Mouse (Mus musculus) forebrain, embryonic 15.5 days (tissue): ENCODE data around the gene Vgll4. TPM values are rescaled to one million over a fixed set of nuclear protein-coding genes. Genes with fewer than 3 reads are reported as not detected.

Experiments
- ATAC-seq: fragments of 200-750 bp; cut with Nextera tagmentation; replicated peaks from 2 replicates; pipeline ENCODE4 v1.8.0; 2017; ENCODE audit warnings: mild to moderate bottlenecking, moderate TSS enrichment, moderate library complexity
- H3K27ac ChIP-seq: fragments of 300-500 bp; sonication (generic); replicated peaks from 2 replicates; pipeline ENCODE4 v1.5.1; 2015; ENCODE audit warnings: mild to moderate bottlenecking, inconsistent platforms
- H3K27me3 ChIP-seq: fragments of 300-500 bp; sonication (generic); 2 replicates; pipeline ENCODE4 v1.6.1; 2015; ENCODE audit warnings: inconsistent platforms
- H3K36me3 ChIP-seq: fragments of 300-500 bp; sonication (generic); 2 replicates; pipeline ENCODE4 v1.6.1; 2015; ENCODE audit warnings: mild to moderate bottlenecking, inconsistent platforms
- H3K4me1 ChIP-seq: fragments of 300-500 bp; sonication (generic); 2 replicates; pipeline ENCODE4 v1.6.1; 2015; ENCODE audit warnings: inconsistent platforms
- H3K4me2 ChIP-seq: fragments of 300-500 bp; sonication (generic); replicated peaks from 2 replicates; pipeline ENCODE4 v1.6.1; 2015; ENCODE audit warnings: mild to moderate bottlenecking, inconsistent platforms
- H3K4me3 ChIP-seq: fragments of 300-500 bp; sonication (generic); 2 replicates; pipeline ENCODE4 v1.5.1; 2015; ENCODE audit warnings: mild to moderate bottlenecking, inconsistent platforms
- H3K9ac ChIP-seq: fragments of 300-500 bp; sonication (generic); replicated peaks from 2 replicates; pipeline ENCODE4 v1.6.1; 2015; ENCODE audit warnings: mild to moderate bottlenecking, inconsistent platforms
- H3K9me3 ChIP-seq: fragments of 300-500 bp; sonication (generic); 2 replicates; pipeline ENCODE4 v1.6.1; 2016; ENCODE audit warnings: inconsistent platforms
- WGBS: fragments of 180-500 bp; shearing (Covaris S2); methylation state at CpG from one replicate; pipeline ENCODE4 v1.1.7; 2015; ENCODE audit warnings: mixed read lengths; 5-methylcytosine and 5-hydroxymethylcytosine counted together
- polyA plus RNA-seq: library from polyadenylated mRNA; unstranded; fragments of >200 nt; fragmentation: Nextera tagmentation; extraction: Ambion mirVana; gene quantifications from 2 replicates; pipeline ENCODE4 v1.2.1, GENCODE M21; 2015

Vgll4 gene
- polyA plus RNA-seq, 1 experiment from 2014 or later: 83.1 TPM

DNA sequence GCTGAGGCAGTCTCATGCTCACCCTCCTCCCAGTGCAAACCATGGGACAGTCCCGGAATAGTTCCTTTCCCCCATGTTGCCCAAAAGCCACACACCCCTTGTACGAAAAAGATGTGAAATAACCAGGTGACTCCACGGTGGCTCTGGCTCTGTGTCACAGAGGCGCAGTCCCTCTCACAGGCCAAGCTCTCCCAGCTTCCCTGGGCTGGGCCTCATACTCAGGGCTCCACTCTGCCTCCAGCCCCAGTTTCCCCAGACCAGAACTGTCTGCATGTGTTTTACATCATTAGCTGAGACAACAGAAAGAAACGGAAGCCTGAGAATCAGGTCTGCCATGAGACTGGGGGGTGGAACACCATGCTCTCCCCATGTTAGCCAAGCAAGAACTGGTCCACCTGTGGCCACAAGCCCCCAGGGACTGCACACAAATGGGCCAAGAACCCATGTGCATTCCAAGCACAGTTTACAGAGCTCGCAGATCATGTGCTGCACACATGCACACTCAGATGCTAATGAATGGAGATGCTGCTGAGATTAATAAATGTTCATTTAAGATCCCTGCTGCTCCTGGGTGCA, 100.2 kb downstream of the Vgll4 start:
- H3K4me2 ChIP-seq: no peak overlapping the region
- no peak overlapping the region for H3K4me3 ChIP-seq
- 65% methylated on average over 6 of the region's 6 CpGs for WGBS
- H3K27ac ChIP-seq: peak overlapping the region; percentile 44
- H3K4me1 ChIP-seq: peaks cover 40% of the 10 kb centered on the region
- H3K36me3 ChIP-seq: no peaks in the 10 kb centered on the region
- no peaks in the 10 kb centered on the region for H3K9me3 ChIP-seq
- ATAC-seq: no peak
- no peak overlapping the region for H3K9ac ChIP-seq
- no peaks in the 10 kb centered on the region for H3K27me3 ChIP-seq

DNA sequence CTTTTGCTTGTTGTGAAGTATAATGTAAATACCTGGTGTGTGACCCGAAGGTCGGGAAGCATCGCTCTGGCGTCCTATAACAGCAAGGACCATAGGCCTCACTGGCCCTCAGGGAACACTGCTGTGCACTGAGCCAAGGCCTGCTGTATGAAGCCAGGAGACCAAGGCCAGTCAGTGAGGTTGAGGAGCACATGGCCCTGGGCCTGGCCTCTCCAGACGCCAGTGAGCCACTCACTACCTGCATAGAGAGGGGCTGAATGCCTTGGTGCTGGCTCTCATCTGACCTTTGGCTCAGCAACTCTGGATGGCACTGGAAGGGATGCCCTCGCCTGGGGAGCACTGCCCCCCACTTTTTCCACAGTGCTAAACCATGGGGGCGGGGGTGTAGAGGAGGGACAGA, 101.1 kb downstream of the Vgll4 start:
- Histone ChIP-seq H3K4me3 (no peak overlapping the region), H3K9me3 (no peaks in the 10 kb centered on the region), H3K36me3 (no peaks in the 10 kb centered on the region), H3K4me2 (no peak overlapping the region), H3K9ac (no peak overlapping the region), H3K4me1 (peaks cover 30% of the 10 kb centered on the region), H3K27ac (no peak overlapping the region; the same call in 1 of the 2 replicates), H3K27me3 (no peaks in the 10 kb centered on the region)
- 84% methylated on average over 7 of the region's 7 CpGs for WGBS
- peak; percentile 12; the same call in 1 of the 2 replicates for ATAC-seq

DNA sequence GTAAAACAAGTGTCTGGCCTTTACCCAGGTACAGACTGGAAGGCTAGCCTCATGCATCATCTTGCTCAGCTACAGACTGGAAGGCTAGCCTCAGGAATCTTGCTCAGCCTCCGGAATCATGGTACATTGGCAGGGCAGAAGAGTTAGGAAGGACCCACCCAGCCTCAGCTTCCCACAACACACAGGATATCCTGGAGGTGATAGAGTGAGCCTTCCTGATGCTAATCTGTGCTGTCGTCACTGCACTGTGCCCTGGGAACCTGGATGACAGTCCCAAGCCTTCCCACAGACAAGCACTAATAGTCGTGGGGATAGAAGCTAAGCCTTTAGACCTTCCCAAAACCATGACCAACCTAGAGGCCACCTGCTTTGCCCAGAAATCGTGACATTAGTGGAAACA, 103.2 kb downstream of the Vgll4 start:
- Histone ChIP-seq H3K9ac (no peak overlapping the region), H3K36me3 (peaks cover 6% of the 10 kb centered on the region; the same call in 1 of the 2 replicates), H3K27me3 (no peaks in the 10 kb centered on the region), H3K4me1 (peaks cover 17% of the 10 kb centered on the region), H3K9me3 (no peaks in the 10 kb centered on the region), H3K27ac (no peak overlapping the region), H3K4me3 (no peak overlapping the region), H3K4me2 (no peak overlapping the region)
- no peak for ATAC-seq
- 85% methylated on average over 4 of the region's 4 CpGs for WGBS

DNA sequence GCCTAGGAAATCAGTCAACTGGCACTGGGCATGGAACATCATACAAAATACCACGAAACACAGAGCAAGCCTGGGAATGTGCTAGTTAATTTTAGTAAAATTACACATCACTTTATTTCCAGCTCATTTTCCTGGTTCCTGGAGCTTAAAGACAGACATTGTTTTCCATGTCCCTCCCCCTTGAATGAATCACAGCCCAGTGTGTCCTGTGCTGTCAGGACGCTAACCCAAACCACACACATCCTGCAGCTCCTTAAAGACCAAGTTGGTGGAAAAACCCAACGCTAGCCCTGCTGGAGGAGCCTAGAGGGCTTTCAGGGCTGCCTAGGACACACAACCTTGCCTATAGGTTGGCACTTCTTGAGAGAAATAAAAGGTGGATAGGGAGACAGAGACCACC, 103.7 kb downstream of the Vgll4 start:
- Histone ChIP-seq H3K4me1 (peaks cover 17% of the 10 kb centered on the region), H3K4me2 (no peak overlapping the region), H3K9me3 (no peaks in the 10 kb centered on the region), H3K27me3 (no peaks in the 10 kb centered on the region), H3K36me3 (peaks cover 12% of the 10 kb centered on the region), H3K9ac (no peak overlapping the region), H3K27ac (no peak overlapping the region), H3K4me3 (no peak overlapping the region)
- no peak for ATAC-seq
- 84% methylated on average over 3 of the region's 3 CpGs for whole genome bisulfite sequencing

DNA sequence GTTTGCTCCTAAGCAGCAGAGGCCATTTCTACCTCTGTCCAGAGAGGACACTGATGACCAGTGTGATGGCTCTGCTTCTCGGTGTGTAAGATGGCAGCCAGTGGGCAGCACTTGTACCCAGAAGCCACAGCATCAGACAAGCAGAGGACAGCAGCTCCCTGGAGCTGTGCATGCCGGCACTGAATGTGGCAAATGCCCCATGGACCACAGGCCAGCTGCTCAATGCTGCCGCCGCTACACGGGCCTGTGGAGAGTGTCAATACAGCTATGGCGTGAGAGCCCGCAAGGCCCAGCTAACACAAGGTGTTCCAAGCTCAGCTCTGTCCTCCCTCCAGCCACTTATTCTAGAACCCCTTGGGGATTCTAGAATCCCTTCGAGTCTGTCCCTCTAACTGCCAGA, 105.4 kb downstream of the Vgll4 start:
- WGBS: 88% methylated on average over 8 of the region's 8 CpGs
- H3K27me3 ChIP-seq: no peaks in the 10 kb centered on the region
- no peak overlapping the region for H3K4me3 ChIP-seq
- H3K27ac ChIP-seq: no peak overlapping the region
- no peak overlapping the region for H3K4me2 ChIP-seq
- no peaks in the 10 kb centered on the region for H3K9me3 ChIP-seq
- no peak for ATAC-seq
- peaks cover 18% of the 10 kb centered on the region for H3K36me3 ChIP-seq
- peaks cover 6% of the 10 kb centered on the region; the same call in 1 of the 2 replicates for H3K4me1 ChIP-seq
- no peak overlapping the region for H3K9ac ChIP-seq

DNA sequence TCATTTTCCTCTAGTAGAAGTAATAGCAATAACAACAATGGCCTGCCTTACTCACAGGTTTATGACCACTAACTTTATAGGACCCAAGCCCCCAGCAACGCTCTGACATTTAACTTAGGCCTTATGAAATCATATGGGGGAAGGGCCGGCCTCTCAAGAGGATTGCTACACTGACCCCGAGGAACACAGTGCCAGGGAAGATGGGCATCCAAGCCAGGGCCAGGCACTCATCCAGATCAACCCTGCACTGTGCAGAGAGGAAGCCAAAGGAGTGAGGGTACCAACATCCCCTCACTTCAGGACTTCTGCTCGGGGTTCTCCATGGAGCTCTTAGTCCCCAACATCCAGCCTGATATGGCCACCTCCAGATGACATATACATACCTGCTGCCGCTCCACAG, 106.3 kb downstream of the Vgll4 start:
- H3K4me3 ChIP-seq: no peak overlapping the region
- H3K9me3 ChIP-seq: no peaks in the 10 kb centered on the region
- WGBS: 91% methylated on average over 5 of the region's 5 CpGs
- H3K4me1 ChIP-seq: no peaks in the 10 kb centered on the region
- H3K27ac ChIP-seq: no peak overlapping the region
- no peak overlapping the region for H3K4me2 ChIP-seq
- H3K36me3 ChIP-seq: peaks cover 22% of the 10 kb centered on the region
- ATAC-seq: no peak; the same call in 1 of the 2 replicates
- no peaks in the 10 kb centered on the region for H3K27me3 ChIP-seq
- H3K9ac ChIP-seq: no peak overlapping the region

DNA sequence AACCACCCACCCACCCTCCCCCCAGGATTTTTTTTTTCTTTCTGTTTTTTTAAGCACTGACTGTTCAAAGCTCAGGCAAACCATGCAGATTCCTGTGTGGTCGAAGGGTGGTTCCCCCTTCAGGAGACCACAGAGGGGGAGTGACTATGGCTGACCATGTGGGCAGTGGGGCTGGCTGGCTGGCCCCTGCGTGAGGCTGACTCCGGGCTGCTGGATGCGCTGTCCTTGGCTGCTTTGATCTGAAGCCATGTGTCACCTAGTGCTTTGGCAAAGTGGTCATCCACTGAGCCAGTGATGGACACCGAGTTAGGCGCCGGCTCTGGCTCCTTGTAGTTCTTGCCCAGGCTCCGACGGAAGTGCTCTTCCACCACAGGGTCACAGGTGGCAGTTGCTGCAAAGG, 107.7 kb downstream of the Vgll4 start:
- Histone ChIP-seq H3K36me3 (peaks cover 22% of the 10 kb centered on the region), H3K9me3 (no peaks in the 10 kb centered on the region), H3K4me2 (no peak overlapping the region), H3K27ac (no peak overlapping the region), H3K4me3 (no peak overlapping the region), H3K27me3 (no peaks in the 10 kb centered on the region), H3K9ac (no peak overlapping the region), H3K4me1 (no peaks in the 10 kb centered on the region)
- no peak for ATAC-seq
- WGBS: 85% methylated on average over 9 of the region's 9 CpGs

DNA sequence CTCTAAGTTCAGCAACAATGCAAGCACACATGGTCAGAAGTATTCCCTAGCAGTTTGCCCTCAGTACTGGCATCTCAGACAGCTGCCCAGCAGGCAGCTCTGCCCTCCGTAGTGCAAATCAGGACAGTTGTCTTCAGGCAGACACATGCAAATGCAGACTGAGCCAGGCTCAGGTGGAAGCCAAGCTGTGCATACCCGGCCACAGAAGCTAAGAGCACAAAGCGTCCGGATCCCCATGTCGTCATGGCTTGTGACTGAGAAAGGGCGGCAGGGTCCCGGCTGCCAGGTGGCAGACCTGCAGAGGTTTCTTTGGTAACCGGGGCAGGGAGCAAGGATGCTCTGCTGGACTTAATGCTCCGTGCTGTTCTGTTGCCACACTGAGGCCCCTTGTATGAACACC, 108.2 kb downstream of the Vgll4 start:
- no peaks in the 10 kb centered on the region for H3K4me1 ChIP-seq
- 73% methylated on average over 9 of the region's 9 CpGs for WGBS
- no peak overlapping the region for H3K4me2 ChIP-seq
- H3K9me3 ChIP-seq: no peaks in the 10 kb centered on the region
- ATAC-seq: no peak
- H3K4me3 ChIP-seq: no peak overlapping the region
- H3K9ac ChIP-seq: no peak overlapping the region
- H3K27me3 ChIP-seq: no peaks in the 10 kb centered on the region
- peaks cover 22% of the 10 kb centered on the region for H3K36me3 ChIP-seq
- 0 out of 2 replicates have a peak overlapping the region, but pooled peaks have one; percentile 27 for H3K27ac ChIP-seq

DNA sequence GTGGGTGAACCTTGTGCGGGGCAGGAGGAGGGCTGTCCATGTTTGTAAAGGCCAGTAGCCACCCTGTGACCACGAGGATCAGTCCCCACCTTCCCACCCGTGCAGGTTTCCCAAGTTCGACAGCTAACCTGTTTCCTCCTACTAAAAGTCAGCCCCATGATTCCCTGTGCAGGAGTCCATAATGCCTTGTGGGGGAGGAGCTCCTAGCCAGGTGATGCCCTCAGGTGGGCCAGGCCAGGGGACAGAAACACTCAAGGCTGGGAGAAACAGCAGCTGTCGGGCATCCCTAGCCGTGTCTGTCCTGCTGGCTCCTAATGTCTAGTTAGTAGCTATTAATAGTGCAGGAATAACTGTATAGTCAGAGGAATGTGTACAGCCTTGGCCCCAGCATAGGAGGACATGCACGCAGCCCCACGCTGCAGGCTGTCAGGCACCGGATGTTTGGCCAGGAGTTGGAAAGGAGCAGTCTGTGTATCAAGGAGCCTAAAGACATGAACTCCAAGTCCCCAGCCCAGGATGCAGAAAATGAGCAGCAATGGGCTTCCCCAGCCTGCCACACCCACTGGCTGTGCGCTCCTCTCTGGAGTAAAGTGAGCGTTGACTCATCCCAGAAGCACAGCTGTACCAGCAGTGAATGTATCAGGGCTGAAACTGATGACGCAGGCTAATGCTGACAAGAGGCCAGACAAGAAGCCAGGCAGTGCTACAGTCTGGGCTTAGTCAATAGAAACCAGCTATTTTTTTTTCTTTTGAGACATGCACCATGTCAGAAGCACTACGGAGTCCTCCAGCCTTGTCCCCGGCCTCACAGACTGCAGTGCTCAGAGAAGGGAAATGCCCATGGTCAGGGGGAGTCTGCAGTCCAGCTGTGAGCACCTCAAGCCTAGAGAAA, 108.9 kb downstream of the Vgll4 start:
- H3K27me3 ChIP-seq: no peaks in the 10 kb centered on the region
- WGBS: 84% methylated on average over 14 of the region's 14 CpGs
- no peak overlapping the region for H3K9ac ChIP-seq
- peak overlapping the region; percentile 27; the same call in 1 of the 2 replicates for H3K27ac ChIP-seq
- no peak overlapping the region for H3K4me3 ChIP-seq
- peaks cover 22% of the 10 kb centered on the region for H3K36me3 ChIP-seq
- ATAC-seq: 0 out of 2 replicates have a peak, but pooled peaks have one; percentile 9
- H3K4me1 ChIP-seq: no peaks in the 10 kb centered on the region
- H3K9me3 ChIP-seq: no peaks in the 10 kb centered on the region
- H3K4me2 ChIP-seq: no peak overlapping the region

DNA sequence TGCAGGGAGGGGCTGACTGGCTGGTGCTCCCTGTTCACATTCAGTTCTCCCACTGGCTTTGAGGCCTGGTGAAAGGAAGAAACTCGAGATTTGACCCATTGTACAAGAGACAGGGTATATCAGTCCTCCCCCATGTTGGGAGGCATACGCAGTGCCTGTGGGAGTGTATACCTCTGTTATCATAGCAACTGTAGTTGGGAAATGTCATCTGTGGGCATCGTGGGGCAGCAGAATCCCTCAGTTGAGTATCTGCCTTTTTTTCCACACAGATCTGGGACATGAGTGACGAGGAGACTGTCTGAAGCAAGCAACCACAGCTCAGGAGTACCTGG, 111.1 kb downstream of the Vgll4 start:
- ATAC-seq: no peak
- 85% methylated on average over 4 of the region's 4 CpGs for WGBS

DNA sequence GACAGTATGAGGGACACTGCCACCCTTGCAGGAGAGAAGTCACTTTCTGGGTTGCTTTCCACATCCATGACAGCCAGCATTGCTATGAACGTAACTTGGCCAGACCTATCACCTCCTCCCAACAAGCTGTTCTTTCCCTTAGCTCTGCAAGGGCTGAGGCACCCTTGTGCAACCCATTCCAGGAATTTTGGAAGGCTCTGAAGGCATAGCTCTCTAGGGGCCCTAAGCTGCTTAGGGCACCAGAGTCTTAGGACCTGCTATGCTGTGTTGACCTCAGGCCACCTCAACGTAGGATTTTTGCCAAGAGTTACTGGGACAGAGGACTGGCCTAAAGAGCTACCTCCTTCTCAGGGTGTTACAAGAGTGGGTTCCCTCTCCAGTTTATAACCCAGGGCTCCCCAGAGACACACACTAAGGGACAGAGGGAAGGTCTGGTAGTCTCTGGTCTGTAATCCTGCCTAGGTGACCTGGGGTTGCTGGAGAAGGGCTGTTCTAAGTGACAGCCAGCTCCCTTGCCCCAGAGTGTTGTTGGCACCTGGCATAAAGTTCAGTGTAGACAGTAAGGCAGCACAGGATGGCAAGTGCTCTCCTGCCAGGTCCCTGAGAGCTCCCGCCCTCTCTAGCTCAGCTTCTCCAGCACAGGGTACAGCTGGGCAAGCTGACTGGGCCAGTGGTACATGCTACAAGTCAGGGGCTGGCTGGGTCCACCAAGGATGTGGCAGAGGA, 111.6 kb downstream of the Vgll4 start:
- Histone ChIP-seq H3K27ac (no peak overlapping the region), H3K9ac (no peak overlapping the region), H3K27me3 (no peaks in the 10 kb centered on the region)

More for the DNA sequence above, 111.1 kb downstream of the Vgll4 start:
- H3K36me3 ChIP-seq: peaks cover 22% of the 10 kb centered on the region
- H3K4me3 ChIP-seq: no peak overlapping the region
- H3K4me2 ChIP-seq: no peak overlapping the region
- H3K27me3 ChIP-seq: no peaks in the 10 kb centered on the region
- no peak overlapping the region for H3K9ac ChIP-seq
- no peaks in the 10 kb centered on the region for H3K9me3 ChIP-seq
- H3K4me1 ChIP-seq: peaks cover 4% of the 10 kb centered on the region
- no peak overlapping the region for H3K27ac ChIP-seq

DNA sequence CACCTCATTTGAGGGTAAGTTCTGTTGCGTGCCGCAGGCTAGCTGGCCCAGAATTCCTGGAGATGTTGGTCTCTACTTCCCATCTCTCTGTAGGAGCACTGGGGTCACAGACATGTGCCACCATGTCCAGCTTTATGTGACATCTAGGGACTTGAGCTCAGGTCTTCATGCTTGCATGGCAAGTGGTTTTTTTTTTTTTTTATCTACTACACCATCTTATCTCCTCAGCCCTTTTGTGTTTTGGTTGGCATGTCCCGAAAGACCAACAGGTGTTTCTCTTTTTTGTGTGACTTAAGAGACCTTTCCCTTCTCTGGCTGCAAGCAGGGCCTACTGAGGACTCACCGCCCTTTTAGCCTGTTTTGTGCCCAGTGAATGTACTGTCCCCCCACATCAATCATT, 113.3 kb downstream of the Vgll4 start:
- H3K4me1 ChIP-seq: peaks cover 12% of the 10 kb centered on the region
- H3K9me3 ChIP-seq: no peaks in the 10 kb centered on the region
- no peak overlapping the region for H3K4me2 ChIP-seq
- no peak overlapping the region for H3K27ac ChIP-seq
- H3K36me3 ChIP-seq: peaks cover 14% of the 10 kb centered on the region
- H3K9ac ChIP-seq: no peak overlapping the region
- H3K27me3 ChIP-seq: no peaks in the 10 kb centered on the region
- H3K4me3 ChIP-seq: no peak overlapping the region
- no peak for ATAC-seq
- 89% methylated on average over 4 of the region's 4 CpGs for WGBS

More for the DNA sequence above, 111.6 kb downstream of the Vgll4 start:
- ATAC-seq: no peak
- Histone ChIP-seq H3K4me3 (no peak overlapping the region), H3K36me3 (peaks cover 22% of the 10 kb centered on the region), H3K9me3 (no peaks in the 10 kb centered on the region), H3K4me1 (peaks cover 7% of the 10 kb centered on the region), H3K4me2 (no peak overlapping the region)
- WGBS: 85% methylated on average over 3 of the region's 3 CpGs
